Mouse (Mus musculus) hindbrain, embryonic 12.5 days (tissue): ENCODE measurements at regions not wholly inside any gene's neighbourhood (a gene's known extent, or its start where the extent isn't known, plus 50 kb on each side); places are given as distances from the start of the nearest gene placed in this dataset.

Experiments
- ATAC-seq: fragments of 200-750 bp; cut with Nextera tagmentation; 2 replicates; pipeline ENCODE4 v1.8.0; 2017; ENCODE audit warnings: moderate TSS enrichment; ENCODE audit not compliant: low FRiP score
- H3K27ac ChIP-seq: fragments of 300-500 bp; sonication (generic); 2 replicates; pipeline ENCODE4 v1.5.1; 2016; ENCODE audit warnings: mild to moderate bottlenecking
- H3K27me3 ChIP-seq: fragments of 300-500 bp; sonication (generic); 2 replicates; pipeline ENCODE4 v1.6.1; 2016; ENCODE audit warnings: mild to moderate bottlenecking
- H3K36me3 ChIP-seq: fragments of 300-500 bp; sonication (generic); 2 replicates; pipeline ENCODE4 v1.6.1; 2016; ENCODE audit warnings: mild to moderate bottlenecking
- H3K4me1 ChIP-seq: fragments of 300-500 bp; sonication (generic); 2 replicates; pipeline ENCODE4 v1.6.1; 2016
- H3K4me2 ChIP-seq: fragments of 300-500 bp; sonication (generic); replicated peaks from 2 replicates; pipeline ENCODE4 v1.6.1; 2016; ENCODE audit warnings: mild to moderate bottlenecking
- H3K4me3 ChIP-seq: fragments of 300-500 bp; sonication (generic); 2 replicates; pipeline ENCODE4 v1.5.1; 2016; ENCODE audit warnings: mild to moderate bottlenecking
- H3K9ac ChIP-seq: fragments of 300-500 bp; sonication (generic); 2 replicates; pipeline ENCODE4 v1.6.1; 2016; ENCODE audit warnings: mild to moderate bottlenecking, moderate library complexity
- H3K9me3 ChIP-seq: fragments of 300-500 bp; sonication (generic); replicated peaks from 2 replicates; pipeline ENCODE4 v1.6.1; 2016; ENCODE audit warnings: mild to moderate bottlenecking
- WGBS: fragments of 180-500 bp; shearing (Covaris S2); methylation state at CpG from one replicate; pipeline ENCODE4 v1.1.7; 2016; 5-methylcytosine and 5-hydroxymethylcytosine counted together

GRCm38 (mm10) chr11:32928837-32929236, 104.4 kb upstream of the Smim23 start:
- no peaks in the 10 kb centered on the region for H3K9me3 ChIP-seq
- ATAC-seq, result no peak
- no peak overlapping the region for H3K4me3 ChIP-seq
- 86% methylated on average over 2 of the region's 2 CpGs for WGBS
- H3K9ac ChIP-seq, result no peak overlapping the region
- no peak overlapping the region for H3K27ac ChIP-seq
- no peak overlapping the region for H3K4me2 ChIP-seq
- H3K4me1 ChIP-seq, result peaks cover 20% of the 10 kb centered on the region
- H3K36me3 ChIP-seq, result no peaks in the 10 kb centered on the region
- H3K27me3 ChIP-seq, result peaks cover 16% of the 10 kb centered on the region

- Histone ChIP-seq H3K4me2 (peak overlapping the region; percentile 48), H3K9ac (no peak overlapping the region), H3K4me1 (peaks cover 14% of the 10 kb centered on the region), H3K27me3 (peaks cover 16% of the 10 kb centered on the region), H3K27ac (peak overlapping the region; percentile 25; the same call in 1 of the 2 replicates), H3K4me3 (peak overlapping the region; percentile 18; the same call in 1 of the 2 replicates), H3K9me3 (no peaks in the 10 kb centered on the region), H3K36me3 (no peaks in the 10 kb centered on the region)
- peak; percentile 67; the same call in 1 of the 2 replicates for ATAC-seq
- WGBS, result 6% methylated on average over 33 of the region's 33 CpGs
Measured at GRCm38 (mm10) chr11:32925421-32926271, 101.2 kb upstream of the Smim23 start.

- Histone ChIP-seq H3K9ac (no peak overlapping the region), H3K36me3 (no peaks in the 10 kb centered on the region), H3K4me1 (peaks cover 14% of the 10 kb centered on the region), H3K4me3 (no peak overlapping the region), H3K27me3 (peaks cover 14% of the 10 kb centered on the region), H3K9me3 (no peaks in the 10 kb centered on the region), H3K27ac (no peak overlapping the region; the same call in 1 of the 2 replicates), H3K4me2 (no peak overlapping the region)
- no peak for ATAC-seq
- 77% methylated on average over 7 of the region's 7 CpGs for WGBS
Measured at GRCm38 (mm10) chr11:32924932-32925331, 100.5 kb upstream of the Smim23 start.

GRCm38 (mm10) chr11:32913071-32913470, 88.7 kb upstream of the Smim23 start:
- H3K27ac ChIP-seq, result no peak overlapping the region
- H3K9ac ChIP-seq, result no peak overlapping the region
- no peaks in the 10 kb centered on the region for H3K27me3 ChIP-seq
- 89% methylated on average over 3 of the region's 3 CpGs for WGBS
- no peaks in the 10 kb centered on the region for H3K36me3 ChIP-seq
- no peak for ATAC-seq
- no peak overlapping the region for H3K4me2 ChIP-seq
- no peaks in the 10 kb centered on the region for H3K9me3 ChIP-seq
- H3K4me1 ChIP-seq, result peaks cover 2% of the 10 kb centered on the region
- no peak overlapping the region for H3K4me3 ChIP-seq

GRCm38 (mm10) chr11:32911791-32912190, 87.4 kb upstream of the Smim23 start:
- Histone ChIP-seq H3K9me3 (no peaks in the 10 kb centered on the region), H3K27me3 (no peaks in the 10 kb centered on the region), H3K27ac (no peak overlapping the region), H3K4me1 (peaks cover 9% of the 10 kb centered on the region), H3K4me2 (no peak overlapping the region), H3K36me3 (no peaks in the 10 kb centered on the region), H3K4me3 (no peak overlapping the region), H3K9ac (no peak overlapping the region)
- no peak for ATAC-seq
- 87% methylated on average over 4 of the region's 4 CpGs for WGBS

GRCm38 (mm10) chr11:32908723-32909411, 84.5 kb upstream of the Smim23 start:
- Histone ChIP-seq H3K4me1 (peaks cover 9% of the 10 kb centered on the region), H3K27ac (no peak overlapping the region), H3K9me3 (no peaks in the 10 kb centered on the region), H3K9ac (no peak overlapping the region), H3K4me3 (no peak overlapping the region), H3K27me3 (no peaks in the 10 kb centered on the region), H3K4me2 (no peak overlapping the region), H3K36me3 (no peaks in the 10 kb centered on the region)
- 71% methylated on average over 14 of the region's 14 CpGs for WGBS
- no peak for ATAC-seq

GRCm38 (mm10) chr11:32907520-32908233, 83.3 kb upstream of the Smim23 start:
- WGBS, result 56% methylated on average over 10 of the region's 10 CpGs
- Histone ChIP-seq H3K9ac (no peak overlapping the region), H3K4me1 (peaks cover 9% of the 10 kb centered on the region), H3K9me3 (no peaks in the 10 kb centered on the region), H3K4me3 (no peak overlapping the region), H3K27me3 (no peaks in the 10 kb centered on the region), H3K4me2 (no peak overlapping the region), H3K27ac (no peak overlapping the region), H3K36me3 (no peaks in the 10 kb centered on the region)
- ATAC-seq, result no peak

- Histone ChIP-seq H3K4me3 (no peak overlapping the region), H3K4me1 (peaks cover 9% of the 10 kb centered on the region), H3K9me3 (no peaks in the 10 kb centered on the region), H3K36me3 (no peaks in the 10 kb centered on the region), H3K27me3 (no peaks in the 10 kb centered on the region), H3K9ac (no peak overlapping the region), H3K4me2 (no peak overlapping the region), H3K27ac (no peak overlapping the region)
- ATAC-seq, result no peak
Measured at GRCm38 (mm10) chr11:32903970-32904369, 79.6 kb upstream of the Smim23 start.

- H3K4me1 ChIP-seq, result peaks cover 13% of the 10 kb centered on the region
- 83% methylated on average over 3 of the region's 3 CpGs for WGBS
Measured at GRCm38 (mm10) chr11:32903389-32903788, 79.0 kb upstream of the Smim23 start.

GRCm38 (mm10) chr11:32902923-32903322, 78.5 kb upstream of the Smim23 start:
- no peak overlapping the region for H3K4me3 ChIP-seq
- H3K9me3 ChIP-seq, result no peaks in the 10 kb centered on the region
- no peaks in the 10 kb centered on the region for H3K27me3 ChIP-seq
- no peak overlapping the region for H3K27ac ChIP-seq
- no peaks in the 10 kb centered on the region for H3K36me3 ChIP-seq
- H3K4me2 ChIP-seq, result no peak overlapping the region
- peaks cover 9% of the 10 kb centered on the region; the same call in 1 of the 2 replicates for H3K4me1 ChIP-seq
- H3K9ac ChIP-seq, result no peak overlapping the region
- 68% methylated on average over 10 of the region's 10 CpGs for WGBS
- ATAC-seq, result no peak

More at GRCm38 (mm10) chr11:32903389-32903788, 79.0 kb upstream of the Smim23 start:
- H3K4me3 ChIP-seq, result no peak overlapping the region
- no peaks in the 10 kb centered on the region for H3K36me3 ChIP-seq
- H3K9ac ChIP-seq, result no peak overlapping the region
- no peak for ATAC-seq
- no peaks in the 10 kb centered on the region for H3K27me3 ChIP-seq
- H3K27ac ChIP-seq, result no peak overlapping the region
- no peaks in the 10 kb centered on the region for H3K9me3 ChIP-seq
- H3K4me2 ChIP-seq, result no peak overlapping the region

GRCm38 (mm10) chr11:32900437-32900836, 76.0 kb upstream of the Smim23 start:
- Histone ChIP-seq H3K4me3 (no peak overlapping the region), H3K27ac (no peak overlapping the region), H3K9ac (no peak overlapping the region), H3K36me3 (no peaks in the 10 kb centered on the region), H3K9me3 (no peaks in the 10 kb centered on the region), H3K27me3 (no peaks in the 10 kb centered on the region), H3K4me1 (0 out of 2 replicates have a peak, but pooled peaks cover 4% of the 10 kb centered on the region), H3K4me2 (no peak overlapping the region)
- no peak for ATAC-seq
- WGBS, result 64% methylated on average over 6 of the region's 6 CpGs

GRCm38 (mm10) chr11:32899604-32900216, 75.3 kb upstream of the Smim23 start:
- WGBS, result 58% methylated on average over 13 of the region's 13 CpGs
- no peaks in the 10 kb centered on the region for H3K9me3 ChIP-seq
- no peak overlapping the region for H3K4me2 ChIP-seq
- no peaks in the 10 kb centered on the region for H3K27me3 ChIP-seq
- no peaks in the 10 kb centered on the region for H3K36me3 ChIP-seq
- H3K9ac ChIP-seq, result no peak overlapping the region
- no peak overlapping the region for H3K27ac ChIP-seq
- ATAC-seq, result no peak
- H3K4me3 ChIP-seq, result no peak overlapping the region
- 0 out of 2 replicates have a peak, but pooled peaks cover 4% of the 10 kb centered on the region for H3K4me1 ChIP-seq
